Comparison of ENCODE assay signal across 8 mouse cellular contexts in the genomic region with DNA sequence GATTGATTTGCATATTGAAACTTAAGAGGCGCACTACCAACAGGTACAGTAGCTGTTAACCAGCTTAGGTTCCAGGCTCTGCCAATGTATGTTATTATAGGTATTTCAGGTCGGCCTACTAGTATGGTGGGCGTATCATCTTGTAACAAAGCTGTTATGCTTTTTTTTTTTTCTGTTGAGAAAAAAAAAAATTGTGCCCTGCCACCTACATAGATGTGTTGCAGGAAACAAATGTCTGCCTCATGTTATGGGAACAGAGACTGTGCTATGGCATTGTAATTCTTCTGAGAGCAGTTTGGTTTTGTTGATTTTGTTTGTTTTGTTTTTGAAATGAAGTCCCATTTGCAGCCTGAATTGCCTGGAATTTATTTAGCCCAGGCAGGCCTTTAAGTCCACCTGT. TPM values are rescaled to one million over a fixed set of nuclear protein-coding genes. Genes with fewer than 3 reads are reported as not detected.
A peak's percentile ranks its signal among the peaks of the same experiment; 100 is the strongest.
DNase-seq lines count a peak whose midpoint lies in the region; ATAC-seq and TF ChIP-seq lines count a peak whose summit lies in the region.

No protein-coding gene starts in this region.

- H3K4me2 ChIP-seq in lung, embryonic 14.5 days, result peak overlapping the region; percentile 78
- peak overlapping the region; percentile 77 for H3K4me2 ChIP-seq in embryonic facial prominence, embryonic 15.5 days (replicated peaks)
- H3K4me2 ChIP-seq in intestine, postnatal 0 days (replicated peaks; ENCODE audit: low read depth), result peak overlapping the region; percentile 87
- H3K4me2 ChIP-seq in neural tube, embryonic 14.5 days (ENCODE audit: low read depth, low read length), result peak overlapping the region; percentile 84

- H3K4me3 ChIP-seq in lung, embryonic 14.5 days (ENCODE audit: low read depth, low read length), result peak overlapping the region; percentile 89
- peak overlapping the region; percentile 97 for H3K4me3 ChIP-seq in embryonic facial prominence, embryonic 15.5 days (replicated peaks)
- peak overlapping the region; percentile 97 for H3K4me3 ChIP-seq in intestine, postnatal 0 days (ENCODE audit: low read depth, low read length)
- H3K4me3 ChIP-seq in neural tube, embryonic 14.5 days (ENCODE audit: low read depth, low read length), result peak overlapping the region; percentile 98

- no peaks in the 10 kb centered on the region; the same call in 1 of the 2 replicates for H3K4me1 ChIP-seq in lung, embryonic 14.5 days (ENCODE audit: insufficient read depth)
- H3K4me1 ChIP-seq in embryonic facial prominence, embryonic 15.5 days, result peaks cover 22% of the 10 kb centered on the region
- peaks cover 6% of the 10 kb centered on the region for H3K4me1 ChIP-seq in intestine, postnatal 0 days (replicated peaks; ENCODE audit: control insufficient read depth, insufficient read depth, low read length)
- H3K4me1 ChIP-seq in neural tube, embryonic 14.5 days (ENCODE audit: control insufficient read depth, insufficient read depth, low read length), result peaks cover 21% of the 10 kb centered on the region

- H3K36me3 ChIP-seq in lung, embryonic 14.5 days (ENCODE audit: insufficient read depth), result peaks cover 21% of the 10 kb centered on the region
- H3K36me3 ChIP-seq in embryonic facial prominence, embryonic 15.5 days, result peaks cover 20% of the 10 kb centered on the region
- 0 out of 2 replicates have a peak, but pooled peaks cover 4% of the 10 kb centered on the region for H3K36me3 ChIP-seq in intestine, postnatal 0 days (ENCODE audit: control insufficient read depth, insufficient read depth)
- peaks cover 3% of the 10 kb centered on the region; the same call in 1 of the 2 replicates for H3K36me3 ChIP-seq in neural tube, embryonic 14.5 days (ENCODE audit: control insufficient read depth, insufficient read depth, low read length)

- no peak for TF ChIP-seq CTCF in lung, embryonic 14.5 days (IDR thresholded peaks at IDR 0.05; ENCODE audit: low read depth)
- no peak for TF ChIP-seq CTCF in intestine, postnatal 0 days (IDR thresholded peaks at IDR 0.05; ENCODE audit: low read depth)

- H3K27me3 ChIP-seq in lung, embryonic 14.5 days (ENCODE audit: insufficient read depth, low read length), result no peaks in the 10 kb centered on the region
- H3K27me3 ChIP-seq in embryonic facial prominence, embryonic 15.5 days, result no peaks in the 10 kb centered on the region
- H3K27me3 ChIP-seq in intestine, postnatal 0 days (replicated peaks; ENCODE audit: control insufficient read depth, insufficient read depth, low read length), result no peaks in the 10 kb centered on the region
- no peaks in the 10 kb centered on the region for H3K27me3 ChIP-seq in neural tube, embryonic 14.5 days (ENCODE audit: control insufficient read depth, insufficient read depth, low read length)

- no peak for ATAC-seq in lung, embryonic 14.5 days (ENCODE audit: insufficient read depth)
- no peak for ATAC-seq in embryonic facial prominence, embryonic 15.5 days (ENCODE audit: insufficient number of reproducible peaks, low FRiP score, low TSS enrichment, low read depth)
- ATAC-seq in intestine, postnatal 0 days, result no peak
- no peak for ATAC-seq in neural tube, embryonic 14.5 days (ENCODE audit: low read depth)

- WGBS in lung, embryonic 14.5 days, result 19% methylated on average over 3 of the region's 3 CpGs
- 11% methylated on average over 3 of the region's 3 CpGs for WGBS in embryonic facial prominence, embryonic 15.5 days
- WGBS in intestine, postnatal 0 days, result 17% methylated on average over 3 of the region's 3 CpGs
- WGBS in neural tube, embryonic 14.5 days, result 38% methylated on average over 3 of the region's 3 CpGs

- H3K9me3 ChIP-seq in lung, embryonic 14.5 days (ENCODE audit: low read depth, low read length), result no peaks in the 10 kb centered on the region
- H3K9me3 ChIP-seq in embryonic facial prominence, embryonic 15.5 days (replicated peaks), result no peaks in the 10 kb centered on the region
- H3K9me3 ChIP-seq in intestine, postnatal 0 days (ENCODE audit: control insufficient read depth), result no peaks in the 10 kb centered on the region
- H3K9me3 ChIP-seq in neural tube, embryonic 14.5 days (ENCODE audit: control insufficient read depth, low read length), result no peaks in the 10 kb centered on the region

- H3K27ac ChIP-seq in lung, embryonic 14.5 days (ENCODE audit: low read depth), result no peak overlapping the region
- H3K27ac ChIP-seq in embryonic facial prominence, embryonic 15.5 days (replicated peaks), result 0 out of 2 replicates have a peak overlapping the region, but pooled peaks have one; percentile 11
- no peak overlapping the region for H3K27ac ChIP-seq in intestine, postnatal 0 days (ENCODE audit: low read depth, low read length)
- no peak overlapping the region for H3K27ac ChIP-seq in neural tube, embryonic 14.5 days (ENCODE audit: low read depth, low read length)

- intact Hi-C loops in left cerebral cortex, postnatal 14 days (cut with DNase I), result no loop called here

- DNase-seq in lung, embryonic 14.5 days, result no peak
- DNase-seq in lung, adult 18-20 months, result no peak
- DNase-seq in left cerebral cortex, postnatal 14 days (ENCODE audit: low spot score in 2 of 2), result no peak
- no peak for DNase-seq in frontal cortex, postnatal 10 days (ENCODE audit: low spot score in 2 of 2)
- no peak for DNase-seq in lung, postnatal 36 days

- peak overlapping the region; percentile 90 for H3K9ac ChIP-seq in lung, embryonic 14.5 days
- H3K9ac ChIP-seq in embryonic facial prominence, embryonic 15.5 days, result peak overlapping the region; percentile 84
- H3K9ac ChIP-seq in intestine, postnatal 0 days (ENCODE audit: low read depth, low read length), result peak overlapping the region; percentile 94
- no peak overlapping the region; the same call in 1 of the 2 replicates for H3K9ac ChIP-seq in neural tube, embryonic 14.5 days (replicated peaks; ENCODE audit: low read depth, low read length)

RNA-seq across cellular contexts. Expression of a gene that starts 1.0 kb away (rescaled TPM):
- polyA plus RNA-seq in lung, embryonic 14.5 days (2014; fragmentation: Nextera tagmentation; extraction: Ambion mirVana), result 18.1 and 20.1 TPM in 2 replicates
- 17.6 and 18.9 TPM in 2 replicates for polyA plus RNA-seq in embryonic facial prominence, embryonic 15.5 days (2015; fragmentation: Nextera tagmentation; extraction: Ambion mirVana)
- polyA plus RNA-seq in intestine, postnatal 0 days (2015; fragmentation: Nextera tagmentation; extraction: Ambion mirVana), result 9.1 and 9.7 TPM in 2 replicates
- polyA plus RNA-seq in neural tube, embryonic 14.5 days (2014; fragmentation: Nextera tagmentation; extraction: Ambion mirVana), result 23.5 and 29.6 TPM in 2 replicates
- total RNA-seq in left cerebral cortex, postnatal 14 days (2021), result 10 to 100 TPM; 31.1 to 33.3 TPM

RNA-seq across cellular contexts. Expression of a gene that starts 30.5 kb away (rescaled TPM):
- 193 TPM in 2 replicates for polyA plus RNA-seq in lung, embryonic 14.5 days (2014; fragmentation: Nextera tagmentation; extraction: Ambion mirVana)
- 122 and 124 TPM in 2 replicates for polyA plus RNA-seq in embryonic facial prominence, embryonic 15.5 days (2015; fragmentation: Nextera tagmentation; extraction: Ambion mirVana)
- 47.6 and 48.8 TPM in 2 replicates for polyA plus RNA-seq in intestine, postnatal 0 days (2015; fragmentation: Nextera tagmentation; extraction: Ambion mirVana)
- polyA plus RNA-seq in neural tube, embryonic 14.5 days (2014; fragmentation: Nextera tagmentation; extraction: Ambion mirVana), result 110 and 131 TPM in 2 replicates
- total RNA-seq in left cerebral cortex, postnatal 14 days (2021), result 10 to 100 TPM; 47.3 to 48.5 TPM
